Mouse (Mus musculus) retina, embryonic 14.5 days (tissue): ENCODE results near the gene Nosip.

Experiments used
- DNase-seq: peaks from one replicate; pipeline ENCODE4 v3.0.0-alpha.2; 2015; ENCODE audit warnings: low spot score

The Nosip gene

GRCm38 (mm10) chr7:45035631-45036030 is 26.6 kb upstream of the Nosip start:
- DNase-seq: no peak

DNA sequence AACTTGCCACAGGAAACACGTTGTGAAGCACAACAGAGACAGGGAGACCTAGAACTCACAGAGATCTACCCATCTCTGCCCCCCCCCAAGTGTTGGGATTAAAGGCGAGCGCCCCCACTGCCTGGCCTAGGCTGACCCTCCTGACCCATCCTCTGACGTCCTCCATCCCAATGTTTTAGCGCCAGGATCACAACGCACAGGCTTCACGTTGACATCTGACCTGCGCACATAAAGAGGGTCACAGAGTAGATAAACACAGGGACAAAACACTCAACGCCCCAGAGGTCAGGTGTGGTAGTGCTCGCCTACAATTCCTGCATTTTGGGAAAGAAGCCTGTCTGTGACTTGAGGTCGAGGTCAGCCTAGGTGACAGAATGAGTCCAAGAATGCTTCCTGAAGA is 25.5 kb upstream of the Nosip start:
- no peak for DNase-seq

DNA sequence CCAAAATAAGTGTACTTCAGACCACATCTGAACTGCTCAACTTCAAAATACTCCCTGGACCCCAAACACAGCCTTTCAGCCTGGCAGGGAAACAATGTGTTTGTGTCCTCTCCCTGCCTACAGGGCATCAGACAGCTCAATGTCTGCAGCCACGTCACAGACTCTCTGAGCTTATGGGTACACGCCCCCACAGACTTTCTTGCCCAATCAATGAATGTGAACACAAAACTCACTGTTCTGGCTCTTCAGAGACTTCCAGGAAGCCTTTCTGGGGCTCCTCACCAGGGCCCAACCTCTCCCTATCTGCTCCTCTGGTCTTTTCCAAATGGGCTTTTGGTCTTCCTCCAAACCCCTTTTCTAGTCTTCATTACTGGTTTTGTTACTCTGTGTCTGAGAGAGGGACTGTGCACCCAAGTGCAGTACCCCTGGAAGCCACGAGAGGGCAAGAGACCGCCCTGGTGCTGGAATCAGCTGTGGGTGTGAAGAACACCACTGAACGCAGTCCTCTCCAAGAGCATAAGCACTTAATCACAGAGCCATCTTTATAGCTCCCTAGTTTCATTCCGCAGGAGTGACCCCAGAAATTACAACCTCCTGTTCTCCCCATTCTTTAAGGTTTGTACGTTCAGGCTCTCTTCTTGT is 24.4 kb upstream of the Nosip start:
- DNase-seq: peak; percentile 64

GRCm38 (mm10) chr7:45038411-45038810 is 23.8 kb upstream of the Nosip start:
- no peak for DNase-seq

DNA sequence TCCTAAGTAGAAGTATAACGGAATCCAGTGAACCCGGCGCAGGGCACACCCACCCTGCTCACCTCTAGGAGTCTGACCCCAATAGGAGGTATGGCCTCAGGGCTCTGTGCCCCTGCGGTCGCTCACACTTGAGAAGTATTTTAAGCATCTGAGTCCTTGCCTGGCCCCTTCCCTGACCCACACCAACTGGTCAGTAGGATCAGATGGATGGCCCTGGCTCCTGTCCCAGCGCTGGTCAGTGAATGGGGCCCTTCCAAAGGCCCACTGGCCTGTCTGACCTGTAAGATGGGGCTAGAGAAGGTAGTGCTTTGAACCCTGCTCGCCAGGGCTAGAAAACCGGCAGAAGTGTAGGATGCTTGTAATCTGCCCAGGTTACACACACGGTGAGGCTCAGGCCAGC is 21.4 kb upstream of the Nosip start:
- no peak for DNase-seq

DNA sequence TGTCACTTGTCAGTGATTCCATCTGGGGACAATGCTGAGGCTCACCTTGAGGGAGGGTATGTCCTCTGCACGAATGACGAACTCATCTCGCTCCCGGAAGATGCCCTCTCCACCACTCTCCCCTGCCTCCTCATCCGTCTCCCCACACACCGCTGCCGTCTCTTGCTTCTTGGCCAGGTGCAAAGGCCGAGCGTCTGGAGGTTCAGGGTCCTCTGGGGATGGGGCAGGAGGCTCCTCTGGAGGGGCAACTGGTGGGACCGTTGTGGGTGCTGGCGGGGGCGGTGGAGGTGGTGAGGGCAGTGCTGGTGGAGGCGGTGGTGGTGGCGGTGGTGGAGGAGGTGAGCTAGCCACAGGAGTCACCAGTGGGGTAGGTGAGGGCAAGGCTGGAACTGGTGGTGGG is 18.9 kb upstream of the Nosip start:
- DNase-seq: no peak

GRCm38 (mm10) chr7:45045741-45046140 is 16.5 kb upstream of the Nosip start:
- DNase-seq: no peak

- no peak for DNase-seq
Measured at GRCm38 (mm10) chr7:45046853-45047350, 15.3 kb upstream of the Nosip start.

- DNase-seq: no peak
Measured at GRCm38 (mm10) chr7:45047491-45047890, 14.7 kb upstream of the Nosip start.

DNA sequence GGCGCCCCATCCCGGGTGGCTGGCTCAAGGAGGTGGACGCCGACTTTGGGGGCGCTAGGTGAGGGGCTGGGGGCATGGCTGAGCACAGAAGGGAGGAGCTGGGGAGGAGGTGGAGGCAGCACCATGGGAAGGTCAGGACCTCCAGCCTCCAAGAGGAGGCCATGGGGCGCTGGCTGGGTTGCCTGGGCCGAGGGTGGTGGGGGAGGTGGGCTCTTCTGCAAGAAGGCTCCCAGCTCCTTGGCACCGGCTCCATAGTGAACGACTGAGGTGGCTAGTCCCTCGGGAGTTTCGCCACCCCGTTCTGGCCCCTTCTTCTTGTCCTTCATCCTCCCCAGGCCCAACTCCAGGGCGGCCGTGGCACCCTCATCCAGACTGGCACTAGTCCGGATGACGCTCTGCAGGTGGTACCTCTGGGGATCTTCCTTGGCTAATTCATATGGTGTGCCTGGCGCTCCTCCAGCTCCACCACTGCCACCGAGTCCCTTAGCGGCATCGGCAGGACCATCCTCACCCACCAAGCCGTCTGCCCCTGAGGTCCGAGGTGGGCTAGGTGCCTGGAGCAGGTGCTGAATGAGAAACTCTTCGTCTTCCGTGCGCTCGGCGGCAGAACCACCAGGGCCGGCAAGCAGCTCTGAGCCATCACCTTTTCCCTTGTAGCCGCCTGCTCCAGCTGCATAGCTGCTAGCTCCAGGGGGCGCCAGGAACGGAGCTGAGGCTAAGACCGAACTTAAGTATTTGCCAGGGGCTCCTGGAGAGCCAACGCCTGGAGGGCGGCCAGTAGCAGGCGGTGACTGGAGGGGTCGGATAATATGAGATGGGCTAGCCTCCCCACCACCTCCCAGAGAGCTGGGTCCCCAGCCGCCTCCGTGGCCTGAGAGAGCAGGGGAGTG is 14.0 kb upstream of the Nosip start:
- no peak for DNase-seq

GRCm38 (mm10) chr7:45048923-45049657 is 13.1 kb upstream of the Nosip start:
- no peak for DNase-seq

- peak; percentile 91 for DNase-seq
Measured at GRCm38 (mm10) chr7:45050945-45051600, 11.2 kb upstream of the Nosip start.

- peak; percentile 13 for DNase-seq
Measured at GRCm38 (mm10) chr7:45051601-45051974, 10.6 kb upstream of the Nosip start.

DNA sequence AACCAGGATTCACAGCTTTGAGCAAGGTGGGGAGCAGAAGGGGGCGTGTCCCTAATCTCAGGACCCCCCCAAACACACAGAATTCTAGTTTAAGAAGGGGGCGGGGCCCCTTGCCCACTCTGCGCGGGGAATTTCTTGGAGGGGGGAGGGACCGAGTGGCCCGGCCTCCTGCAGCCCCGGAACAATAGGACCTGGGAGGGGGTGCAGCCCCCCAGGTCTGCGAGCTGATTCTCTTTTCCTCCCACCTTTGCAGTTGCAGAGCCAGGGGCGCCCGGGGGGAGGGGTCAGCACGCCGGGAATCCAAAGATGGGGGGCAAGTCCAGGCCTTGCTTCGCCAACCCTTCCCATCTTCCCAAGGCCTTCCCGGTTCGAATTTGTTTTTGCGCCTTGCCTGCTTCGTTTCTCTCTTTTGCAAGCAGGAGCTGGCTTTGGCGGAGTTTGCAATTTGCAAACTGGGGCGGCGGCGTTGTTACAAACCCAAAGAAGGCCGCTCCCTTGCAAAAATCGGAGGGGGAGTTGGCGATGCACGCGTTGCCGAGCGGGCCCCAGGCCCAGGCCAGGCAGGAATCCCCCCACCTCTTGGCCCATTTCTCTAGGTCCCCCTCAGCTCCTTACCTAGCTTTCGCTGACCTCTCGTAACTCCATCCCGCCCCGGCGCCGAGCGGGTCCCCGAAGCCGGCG is 9.9 kb upstream of the Nosip start:
- DNase-seq: peak; percentile 12

DNA sequence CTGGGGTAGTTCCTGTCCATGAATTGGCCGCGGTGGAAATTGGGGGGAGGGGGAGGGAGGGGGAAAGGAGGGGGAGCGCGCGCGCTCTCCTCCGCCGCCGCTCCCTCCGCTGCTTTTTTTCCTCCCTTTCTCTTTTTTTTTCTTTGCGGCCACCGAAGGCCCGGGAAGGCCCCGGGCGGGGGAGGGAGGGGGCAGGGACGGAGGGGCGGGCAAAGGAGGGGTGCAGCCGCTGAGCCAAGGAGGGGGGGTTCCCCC is 9.4 kb upstream of the Nosip start, which contains the start of gene Prr12:
Gene Prr12, minus strand, starts transcription at position 20 of the 255 bp plus-strand sequence.
- DNase-seq: no peak

DNA sequence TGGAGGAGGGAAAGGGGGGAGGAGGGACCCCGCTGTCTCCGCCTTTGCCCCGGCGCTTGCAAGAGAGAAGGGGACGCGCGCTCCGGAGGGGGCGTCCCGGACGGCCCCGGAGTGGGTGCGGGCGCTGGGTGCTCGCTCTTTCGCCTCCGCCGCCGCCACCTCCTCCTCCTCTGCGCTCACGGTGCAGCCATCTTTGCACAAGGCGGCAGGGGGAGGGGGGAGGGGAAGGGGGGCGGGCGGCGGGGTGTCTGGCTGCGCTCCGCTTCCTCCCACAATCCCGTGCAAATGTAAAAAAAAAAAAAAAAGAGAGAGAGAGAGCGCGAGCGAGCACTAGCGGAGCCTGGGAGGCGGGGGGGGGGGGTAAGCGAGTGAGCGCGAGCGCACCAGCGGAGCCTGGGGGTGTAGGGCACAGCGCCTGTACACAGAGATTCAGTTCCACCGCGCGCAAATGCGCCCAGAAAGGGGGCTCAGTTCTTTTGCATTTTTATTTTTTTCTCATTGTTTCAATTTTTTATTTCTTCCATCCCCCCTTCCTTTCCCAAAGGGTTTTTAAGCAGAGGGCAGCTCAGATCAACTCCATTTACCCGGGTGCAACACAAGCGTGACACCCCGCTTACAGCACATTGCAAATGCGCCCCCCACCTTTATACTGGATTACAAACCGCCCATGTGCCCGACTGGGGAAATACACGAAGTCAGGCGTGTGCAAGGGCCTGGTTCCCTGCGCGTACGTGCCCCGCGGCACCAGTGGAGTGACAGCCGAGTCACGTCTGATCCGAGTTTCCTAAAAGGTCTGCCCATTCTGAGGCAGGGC is 8.9 kb upstream of the Nosip start:
- DNase-seq: peak; percentile 76

DNA sequence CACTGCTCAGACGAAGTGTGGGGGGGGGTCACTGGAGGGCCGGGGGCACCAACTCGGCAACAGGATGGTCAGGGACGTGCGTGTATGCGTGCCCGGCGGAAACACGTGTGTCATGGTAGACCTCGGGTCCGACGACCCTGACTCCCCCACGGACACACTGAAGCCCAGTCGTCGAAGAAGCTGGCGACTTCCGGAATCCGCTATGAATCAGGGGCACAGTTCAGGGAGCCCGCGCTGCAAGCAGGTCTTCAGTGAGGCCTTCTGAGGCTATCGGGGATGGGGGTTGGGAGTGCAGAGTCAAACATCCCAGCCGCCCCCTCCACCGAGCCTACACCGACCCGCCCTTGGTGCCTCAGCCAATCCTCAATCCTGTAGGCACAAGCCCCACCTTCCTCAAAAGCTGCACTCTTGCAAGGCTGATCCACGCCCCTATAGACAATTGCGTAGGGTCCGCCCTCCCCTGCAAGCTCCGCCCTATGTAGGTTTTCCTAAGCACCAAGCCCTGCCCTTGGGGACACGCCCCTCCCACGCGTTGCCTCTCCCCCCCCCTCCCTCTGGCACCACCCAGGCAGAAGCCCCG is 8.2 kb upstream of the Nosip start:
- DNase-seq: peak; percentile 95

DNA sequence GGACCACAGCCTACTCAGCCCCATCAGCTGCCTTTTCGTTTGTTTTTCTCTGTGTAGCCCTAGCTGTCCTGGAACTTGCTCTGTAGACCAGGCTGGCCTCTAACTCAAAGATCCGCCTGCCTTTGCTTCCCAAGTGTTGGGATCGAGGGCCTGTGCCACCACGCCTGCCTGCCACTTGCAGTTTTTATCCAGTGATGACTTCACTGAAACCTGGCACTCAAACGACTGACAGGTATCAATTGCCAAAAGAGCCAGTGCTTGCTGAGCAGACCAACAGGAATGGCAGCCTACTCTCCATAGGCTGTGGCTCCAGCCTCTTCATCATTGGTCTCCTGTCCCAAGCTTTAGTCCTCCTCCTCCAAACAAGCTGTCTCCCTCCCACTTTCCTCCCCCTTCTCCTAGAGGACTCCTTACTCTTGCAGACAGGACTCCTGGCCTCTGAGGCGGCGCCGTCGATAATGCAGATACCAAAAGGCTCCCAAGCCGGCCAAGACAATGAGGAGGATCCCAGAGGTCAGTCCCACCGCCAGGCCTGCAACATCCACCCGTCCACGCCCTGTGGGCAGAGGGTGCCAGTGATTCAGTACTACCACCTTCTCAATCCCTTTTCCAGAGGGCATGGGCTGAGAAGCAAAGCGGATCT is 5.8 kb upstream of the Nosip start:
- no peak for DNase-seq

DNA sequence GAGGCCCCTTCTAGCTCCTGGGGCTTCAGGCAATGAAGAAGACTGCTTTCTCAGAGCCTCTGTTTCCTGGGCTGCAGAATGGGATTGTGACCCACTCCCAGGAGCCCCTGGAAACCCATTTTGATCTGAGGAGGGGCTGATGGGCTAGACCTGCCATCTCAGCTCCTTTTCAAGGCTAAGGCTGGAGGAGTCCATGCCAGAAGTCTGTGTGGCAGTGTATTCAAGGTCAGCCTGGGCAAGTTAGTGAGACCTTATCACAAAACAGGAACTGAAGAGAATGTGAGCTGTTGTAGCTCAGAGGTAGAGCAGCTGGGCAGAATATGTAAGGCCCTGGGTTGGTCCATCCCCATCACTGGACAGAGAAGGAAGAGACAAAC is 5.3 kb upstream of the Nosip start:
- no peak for DNase-seq
